Mouse (Mus musculus) MEL (cell line): ENCODE measurements around the gene Tmem220. TPM values are rescaled to one million over a fixed set of nuclear protein-coding genes. Genes with fewer than 3 reads are reported as not detected.
A peak's percentile ranks its signal among the peaks of the same experiment; 100 is the strongest.

Source experiments
- DNase-seq: peaks from one replicate; pipeline ENCODE4 v3.0.0; 2011; ENCODE audit warnings: low read depth, low spot score
- H3K27ac ChIP-seq: 2 replicates; pipeline ENCODE4 v1.5.1; 2012; ENCODE audit warnings: low read depth, mild to moderate bottlenecking, control low read depth, low read length, moderate library complexity; ENCODE audit not compliant: control insufficient read depth
- H3K27me3 ChIP-seq, 2 experiments: fragments of 150-350 bp in 1 of 2; sonication (generic) in 1 of 2; 2 replicates each; pipeline ENCODE4 v1.6.1; 2012; ENCODE audit warnings: low read length in 2 of 2, mild to moderate bottlenecking in 2 of 2, improper control_type of control experiment in 1 of 2, moderate library complexity in 1 of 2; ENCODE audit not compliant: insufficient read depth in 2 of 2, control insufficient read depth in 1 of 2
- H3K36me3 ChIP-seq, 2 experiments: 2 replicates each; pipeline ENCODE4 v1.6.1; 2012 to 2014; ENCODE audit warnings: low read length in 2 of 2, improper control_type of control experiment in 1 of 2, inconsistent platforms in 1 of 2, mild to moderate bottlenecking in 1 of 2; ENCODE audit not compliant: insufficient read depth in 2 of 2, control insufficient read depth in 1 of 2
- H3K4me1 ChIP-seq, 2 experiments: fragments of 150-350 bp in 1 of 2; sonication (generic) in 1 of 2; 2 replicates each; pipeline ENCODE4 v1.6.1; 2012; ENCODE audit warnings: low read length in 2 of 2, improper control_type of control experiment in 1 of 2, mild to moderate bottlenecking in 1 of 2; ENCODE audit not compliant: insufficient read depth in 2 of 2, control insufficient read depth in 1 of 2
- H3K4me3 ChIP-seq, 2 experiments: fragments of 150-350 bp in 1 of 2; sonication (generic) in 1 of 2; 2 replicates each; pipeline ENCODE4 v1.5.1; 2012; ENCODE audit warnings: low read depth in 2 of 2, low read length in 2 of 2, mild to moderate bottlenecking in 2 of 2, moderate library complexity in 2 of 2, control low read depth in 1 of 2, improper control_type of control experiment in 1 of 2; ENCODE audit not compliant: control insufficient read depth in 1 of 2, insufficient read depth in 1 of 2
- H3K79me2 ChIP-seq: 2 replicates; pipeline ENCODE4 v1.6.1; 2012; ENCODE audit warnings: mild to moderate bottlenecking, low read length, moderate library complexity; ENCODE audit not compliant: control insufficient read depth, poor library complexity, insufficient read depth
- H3K9ac ChIP-seq: 2 replicates; pipeline ENCODE4 v1.6.1; 2012; ENCODE audit warnings: low read depth, mild to moderate bottlenecking, control low read depth, low read length, moderate library complexity; ENCODE audit not compliant: control insufficient read depth, poor library complexity, severe bottlenecking
- H3K9me3 ChIP-seq: fragments of 150-350 bp; sonication (generic); replicated peaks from 2 replicates; pipeline ENCODE4 v1.6.1; 2012; ENCODE audit warnings: mild to moderate bottlenecking, low read length, improper control_type of control experiment, moderate library complexity; ENCODE audit not compliant: insufficient read depth
- BHLHE40 ChIP-seq: IDR thresholded peaks from 2 replicates; pipeline ENCODE4 v1.6.1; 2012; ENCODE audit warnings: low read depth, mild to moderate bottlenecking, inconsistent platforms, low read length, improper control_type of control experiment, borderline replicate concordance
- CHD1 ChIP-seq: IDR thresholded peaks from 2 replicates; pipeline ENCODE4 v1.6.1; 2012; ENCODE audit warnings: low read depth, mild to moderate bottlenecking, inconsistent platforms, low read length, improper control_type of control experiment
- CTCF ChIP-seq, 3 experiments: IDR thresholded peaks in 2 of 3; conservative IDR thresholded peaks in 1 of 3; 2 replicates each; pipeline ENCODE4 v1.5.1; 2011 to 2012; ENCODE audit warnings: low read length in 3 of 3, low read depth in 2 of 3, mild to moderate bottlenecking in 2 of 3, improper control_type of control experiment in 1 of 3, inconsistent platforms in 1 of 3, mixed read lengths in 1 of 3, moderate library complexity in 1 of 3; ENCODE audit not compliant: control insufficient read depth in 1 of 3, insufficient read depth in 1 of 3, poor library complexity in 1 of 3, severe bottlenecking in 1 of 3
- E2F4 ChIP-seq: IDR thresholded peaks from 2 replicates; pipeline ENCODE4 v1.6.1; 2011; ENCODE audit warnings: low read depth, low read length, improper control_type of control experiment, borderline replicate concordance
- EP300 ChIP-seq, 2 experiments: IDR thresholded peaks; 2 replicates each; pipeline ENCODE4 v1.6.1; 2011; ENCODE audit warnings: improper control_type of control experiment in 2 of 2, low read length in 2 of 2, low read depth in 1 of 2, mild to moderate bottlenecking in 1 of 2
- ETS1 ChIP-seq: IDR thresholded peaks from 2 replicates; pipeline ENCODE4 v1.6.1; 2012; ENCODE audit warnings: low read depth, mild to moderate bottlenecking, inconsistent platforms, low read length, improper control_type of control experiment, moderate library complexity
- GATA1 ChIP-seq: IDR thresholded peaks from 2 replicates; pipeline ENCODE4 v1.6.1; 2011; ENCODE audit warnings: low read depth, low read length, improper control_type of control experiment
- HCFC1 ChIP-seq: IDR thresholded peaks from 2 replicates; pipeline ENCODE4 v1.6.1; 2012; ENCODE audit warnings: low read depth, mild to moderate bottlenecking, inconsistent platforms, low read length, improper control_type of control experiment, moderate library complexity
- JUND ChIP-seq: IDR thresholded peaks from 2 replicates; pipeline ENCODE4 v1.6.1; 2011; ENCODE audit warnings: low read depth, mild to moderate bottlenecking, improper control_type of control experiment, low read length
- KAT2A ChIP-seq: conservative IDR thresholded peaks from 2 replicates; pipeline ENCODE4 v1.6.1; 2012; ENCODE audit warnings: low read depth, low read length, improper control_type of control experiment, inconsistent platforms
- MAX ChIP-seq: IDR thresholded peaks from 2 replicates; pipeline ENCODE4 v1.6.1; 2011; ENCODE audit warnings: low read length, improper control_type of control experiment
- MAZ ChIP-seq: IDR thresholded peaks from 2 replicates; pipeline ENCODE4 v1.6.1; 2012; ENCODE audit warnings: low read depth, mild to moderate bottlenecking, inconsistent platforms, low read length, improper control_type of control experiment
- MXI1 ChIP-seq: IDR thresholded peaks from 2 replicates; pipeline ENCODE4 v1.6.1; 2011; ENCODE audit warnings: mild to moderate bottlenecking, low read depth, low read length, improper control_type of control experiment
- MYB ChIP-seq: IDR thresholded peaks from 2 replicates; pipeline ENCODE4 v1.6.1; 2011; ENCODE audit warnings: mild to moderate bottlenecking, low read depth, low read length, improper control_type of control experiment
- NELFE ChIP-seq: IDR thresholded peaks from 2 replicates; pipeline ENCODE4 v1.6.1; 2011; ENCODE audit warnings: low read depth, low read length, improper control_type of control experiment
- NRF1 ChIP-seq: IDR thresholded peaks from 2 replicates; pipeline ENCODE4 v1.6.1; 2014; ENCODE audit warnings: low read depth, mild to moderate bottlenecking, inconsistent platforms, low read length, improper control_type of control experiment, moderate library complexity; ENCODE audit not compliant: poor library complexity, insufficient read depth, severe bottlenecking
- POLR2A ChIP-seq, 2 experiments: IDR thresholded peaks; 2 replicates each; pipeline ENCODE4 v1.6.1; 2011 to 2012; ENCODE audit warnings: low read length in 2 of 2, mild to moderate bottlenecking in 2 of 2, control low read depth in 1 of 2, improper control_type of control experiment in 1 of 2, low read depth in 1 of 2, moderate library complexity in 1 of 2; ENCODE audit not compliant: control insufficient read depth in 1 of 2, insufficient read depth in 1 of 2, poor library complexity in 1 of 2
- RAD21 ChIP-seq: IDR thresholded peaks from 2 replicates; pipeline ENCODE4 v1.6.1; 2011; ENCODE audit warnings: mild to moderate bottlenecking, low read depth, low read length, improper control_type of control experiment
- RCOR1 ChIP-seq: IDR thresholded peaks from 2 replicates; pipeline ENCODE4 v1.6.1; 2012; ENCODE audit warnings: low read depth, mild to moderate bottlenecking, inconsistent platforms, low read length, improper control_type of control experiment
- SIN3A ChIP-seq: IDR thresholded peaks from 2 replicates; pipeline ENCODE4 v1.6.1; 2012; ENCODE audit warnings: low read length, improper control_type of control experiment, inconsistent platforms
- SMC3 ChIP-seq: IDR thresholded peaks from 2 replicates; pipeline ENCODE4 v1.6.1; 2011; ENCODE audit warnings: low read depth, low read length, improper control_type of control experiment
- TBP ChIP-seq: IDR thresholded peaks from 2 replicates; pipeline ENCODE4 v1.8.0; 2011; ENCODE audit warnings: low read depth, low read length, improper control_type of control experiment
- USF1 ChIP-seq: IDR thresholded peaks from 2 replicates; pipeline ENCODE4 v1.6.1; 2014; ENCODE audit warnings: low read depth, mild to moderate bottlenecking, inconsistent platforms, low read length, improper control_type of control experiment, moderate library complexity
- USF2 ChIP-seq, 2 experiments: IDR thresholded peaks; 2 replicates each; pipeline ENCODE4 v1.6.1; 2011 to 2012; ENCODE audit warnings: improper control_type of control experiment in 2 of 2, low read length in 2 of 2, borderline replicate concordance in 1 of 2, inconsistent platforms in 1 of 2, low read depth in 1 of 2, mild to moderate bottlenecking in 1 of 2; ENCODE audit not compliant: insufficient read depth in 1 of 2
- ZC3H11A ChIP-seq: IDR thresholded peaks from 2 replicates; pipeline ENCODE4 v1.6.1; 2012; ENCODE audit warnings: low read depth, mild to moderate bottlenecking, inconsistent platforms, low read length, improper control_type of control experiment
- ZMIZ1 ChIP-seq: IDR thresholded peaks from 2 replicates; pipeline ENCODE4 v1.6.1; 2012; ENCODE audit warnings: low read depth, mild to moderate bottlenecking, inconsistent platforms, low read length, improper control_type of control experiment, moderate library complexity
- ZNF384 ChIP-seq: IDR thresholded peaks from 2 replicates; pipeline ENCODE4 v1.6.1; 2012; ENCODE audit warnings: low read depth, mild to moderate bottlenecking, inconsistent platforms, low read length, improper control_type of control experiment
- polyA plus RNA-seq, 2 experiments: library from polyadenylated mRNA; stranded (reverse) in 1 of 2; unstranded in 1 of 2; fragments of >175 nt in 1 of 2; fragments of >200 nt in 1 of 2; gene quantifications; 2 replicates each; pipeline versions ENCODE4 v1.2.1 to v1.2.4; 2012; ENCODE audit warnings: low replicate concordance in 2 of 2, low read depth in 1 of 2; ENCODE audit not compliant: insufficient read length in 2 of 2, insufficient read depth in 1 of 2, missing spikeins in 1 of 2
- total RNA-seq: library from RNA; depleted of rRNA; stranded (reverse); fragments of 300-350 nt; gene quantifications from 2 replicates; pipeline ENCODE4 v1.2.3, GENCODE M21; 2012

The Tmem220 gene
- total and polyA plus RNA-seq, 3 experiments, result 0.35 to 0.99 TPM; not detected in 1

- peak overlapping the region; percentile 43 to 54 for H3K4me3 ChIP-seq
- H3K27me3 ChIP-seq, result no peaks in the 10 kb centered on the region
- peak overlapping the region; percentile 34 for H3K9ac ChIP-seq
Measured at GRCm38 (mm10) chr11:67082793-67083192, 57.8 kb downstream of the Tmem220 start.

GRCm38 (mm10) chr11:67083239-67083638 is 58.3 kb downstream of the Tmem220 start:
- Histone ChIP-seq H3K9me3 (no peaks in the 10 kb centered on the region), H3K36me3 (peaks cover 0 to 2% of the 10 kb centered on the region in 2 experiments; a peak in 1 of 4 replicates), H3K27me3 (no peaks in the 10 kb centered on the region), H3K4me1 (peaks cover 6 to 10% of the 10 kb centered on the region in 2 experiments; a peak in 3 of 4 replicates), H3K9ac (peak overlapping the region; percentile 34), H3K79me2 (no peaks in the 10 kb centered on the region), H3K4me3 (peak overlapping the region; percentile 43 to 54), H3K27ac (peak overlapping the region; percentile 2; the same call in 1 of the 2 replicates)
- TF ChIP-seq USF2 (IDR thresholded peaks at IDR 0.05; ENCODE audit: borderline replicate concordance in 1 of 2, insufficient read depth in 1 of 2, low read depth in 1 of 2, low read length in 2 of 2), result 0 out of 4 replicates have a peak, but pooled peaks of 1 of the 2 experiments have one; percentile 35
- TF ChIP-seq RAD21, result no peak
- no peak for TF ChIP-seq SIN3A
- no peak for TF ChIP-seq POLR2A (IDR thresholded peaks at IDR 0.05; ENCODE audit: control insufficient read depth in 1 of 2, insufficient read depth in 1 of 2, low read depth in 1 of 2, low read length in 2 of 2, poor library complexity in 1 of 2)
- peak; percentile 80 for TF ChIP-seq USF1
- TF ChIP-seq ZMIZ1, result no peak
- no peak for TF ChIP-seq MYB
- no peak for TF ChIP-seq HCFC1
- no peak; the same call in 1 of the 2 replicates for TF ChIP-seq NELFE
- no peak for TF ChIP-seq MAX
- TF ChIP-seq ZNF384, result 0 out of 2 replicates have a peak, but pooled peaks have one; percentile 28
- TF ChIP-seq JUND, result no peak
- no peak; a peak in 1 of 6 replicates for TF ChIP-seq CTCF (IDR thresholded peaks at IDR 0.05 in 2 of 3, conservative IDR thresholded peaks at IDR 0.05 in 1 of 3; ENCODE audit: control insufficient read depth in 1 of 3, insufficient read depth in 1 of 3, low read depth in 2 of 3, low read length in 3 of 3, poor library complexity in 1 of 3, severe bottlenecking in 1 of 3)
- peak; percentile 76; the same call in 1 of the 2 replicates for TF ChIP-seq BHLHE40
- TF ChIP-seq EP300 (IDR thresholded peaks at IDR 0.05; ENCODE audit: low read depth in 1 of 2, low read length in 2 of 2), result no peak
- no peak; the same call in 1 of the 2 replicates for TF ChIP-seq TBP
- peak; percentile 47 for DNase-seq

More at GRCm38 (mm10) chr11:67082793-67083192, 57.8 kb downstream of the Tmem220 start:
- peaks cover 6 to 10% of the 10 kb centered on the region in 2 experiments; a peak in 3 of 4 replicates for H3K4me1 ChIP-seq
- no peaks in the 10 kb centered on the region for H3K9me3 ChIP-seq
- TF ChIP-seq ZC3H11A (no peak), ZNF384 (no peak), KAT2A (no peak), USF1 (no peak), POLR2A (IDR thresholded peaks at IDR 0.05; ENCODE audit: control insufficient read depth in 1 of 2, insufficient read depth in 1 of 2, low read depth in 1 of 2, low read length in 2 of 2, poor library complexity in 1 of 2) (peak in 1 of 2 experiments; percentile 24; a peak in 2 of 4 replicates), CHD1 (no peak), BHLHE40 (no peak), CTCF (IDR thresholded peaks at IDR 0.05 in 2 of 3, conservative IDR thresholded peaks at IDR 0.05 in 1 of 3; ENCODE audit: control insufficient read depth in 1 of 3, insufficient read depth in 1 of 3, low read depth in 2 of 3, low read length in 3 of 3, poor library complexity in 1 of 3, severe bottlenecking in 1 of 3) (no peak; a peak in 1 of 6 replicates), GATA1 (no peak), SMC3 (no peak), JUND (no peak), NRF1 (no peak), ETS1 (0 out of 2 replicates have a peak, but pooled peaks have one; percentile 16), MAZ (no peak), USF2 (IDR thresholded peaks at IDR 0.05; ENCODE audit: borderline replicate concordance in 1 of 2, insufficient read depth in 1 of 2, low read depth in 1 of 2, low read length in 2 of 2) (no peak), RCOR1 (no peak), E2F4 (no peak), EP300 (IDR thresholded peaks at IDR 0.05; ENCODE audit: low read depth in 1 of 2, low read length in 2 of 2) (no peak), MXI1 (0 out of 2 replicates have a peak, but pooled peaks have one; percentile 38), TBP (0 out of 2 replicates have a peak, but pooled peaks have one; percentile 22), ZMIZ1 (no peak)
- TF ChIP-seq, all 39 proteins: peak for 4
- Histone ChIP-seq H3K27ac (peak overlapping the region; percentile 2; the same call in 1 of the 2 replicates), H3K36me3 (peaks cover 0 to 2% of the 10 kb centered on the region in 2 experiments; a peak in 1 of 4 replicates), H3K79me2 (no peaks in the 10 kb centered on the region)
- DNase-seq, result peak; percentile 85
